Mouse (Mus musculus) liver (tissue): Measurements from ENCODE around the gene Prr12.
"Not testable (repeated sequence)": the region's sequence is repeated elsewhere in the genome, so short reads cannot be mapped to it uniquely, and the experiment has no call there.

ENCODE experiments used
- DNase-seq: peaks from one replicate; pipeline ENCODE4 v3.0.0-alpha.2; 2020; ENCODE audit warnings: mixed read lengths

Gene Prr12

GRCm38 (mm10) chr7:45048923-45049657 is 3.6 kb downstream of the Prr12 start:
- DNase-seq, result no peak

GRCm38 (mm10) chr7:45048001-45048890 is 4.4 kb downstream of the Prr12 start:
- DNase-seq, result no peak

GRCm38 (mm10) chr7:45047491-45047890 is 5.2 kb downstream of the Prr12 start:
- DNase-seq, result no peak

GRCm38 (mm10) chr7:45046853-45047350 is 5.8 kb downstream of the Prr12 start:
- DNase-seq, result no peak

DNA sequence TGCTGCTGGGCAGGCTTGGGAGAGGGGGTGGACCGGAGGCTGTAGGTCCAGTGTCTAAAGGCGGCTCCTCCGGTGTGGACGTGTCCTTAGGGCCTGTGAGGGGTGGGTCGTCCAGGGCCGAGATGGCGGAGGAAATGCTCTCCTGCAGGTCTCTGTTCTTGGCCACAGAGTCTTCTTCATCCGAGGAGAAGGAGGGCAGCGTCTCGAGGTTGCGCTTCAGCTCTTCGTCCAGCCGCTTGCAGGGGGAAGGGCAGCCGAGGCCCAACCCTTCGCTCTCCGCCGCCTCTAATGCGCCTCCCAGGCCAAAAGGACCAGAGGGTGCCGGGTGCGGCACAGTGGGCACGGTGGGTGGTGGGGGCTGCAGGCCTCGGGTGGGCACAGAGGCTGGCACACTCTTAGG is 6.9 kb downstream of the Prr12 start:
- no peak for DNase-seq

- no peak for DNase-seq
Observed at GRCm38 (mm10) chr7:45043307-45043706, 9.4 kb downstream of the Prr12 start.

DNA sequence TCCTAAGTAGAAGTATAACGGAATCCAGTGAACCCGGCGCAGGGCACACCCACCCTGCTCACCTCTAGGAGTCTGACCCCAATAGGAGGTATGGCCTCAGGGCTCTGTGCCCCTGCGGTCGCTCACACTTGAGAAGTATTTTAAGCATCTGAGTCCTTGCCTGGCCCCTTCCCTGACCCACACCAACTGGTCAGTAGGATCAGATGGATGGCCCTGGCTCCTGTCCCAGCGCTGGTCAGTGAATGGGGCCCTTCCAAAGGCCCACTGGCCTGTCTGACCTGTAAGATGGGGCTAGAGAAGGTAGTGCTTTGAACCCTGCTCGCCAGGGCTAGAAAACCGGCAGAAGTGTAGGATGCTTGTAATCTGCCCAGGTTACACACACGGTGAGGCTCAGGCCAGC is 11.8 kb downstream of the Prr12 start:
- DNase-seq, result no peak

DNA sequence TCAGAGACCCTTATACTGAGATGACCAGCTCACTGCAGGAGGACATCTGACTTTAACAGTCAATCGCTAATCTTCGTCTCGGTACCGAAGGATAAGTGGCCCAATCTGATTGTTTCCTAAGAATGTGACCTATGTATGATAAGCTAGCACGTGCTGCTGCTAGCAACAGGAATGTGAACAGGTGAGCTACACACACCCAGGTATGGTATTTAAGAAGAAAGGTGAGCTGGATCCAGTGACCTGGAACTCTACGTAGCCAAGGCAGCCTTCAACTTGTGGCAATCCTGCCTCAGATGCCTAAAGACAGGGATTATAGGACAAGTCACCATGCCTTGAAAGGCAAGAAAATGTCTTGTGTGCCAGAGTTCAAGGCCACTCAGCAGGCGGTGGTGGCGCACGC is 14.3 kb downstream of the Prr12 start:
- no peak for DNase-seq

DNA sequence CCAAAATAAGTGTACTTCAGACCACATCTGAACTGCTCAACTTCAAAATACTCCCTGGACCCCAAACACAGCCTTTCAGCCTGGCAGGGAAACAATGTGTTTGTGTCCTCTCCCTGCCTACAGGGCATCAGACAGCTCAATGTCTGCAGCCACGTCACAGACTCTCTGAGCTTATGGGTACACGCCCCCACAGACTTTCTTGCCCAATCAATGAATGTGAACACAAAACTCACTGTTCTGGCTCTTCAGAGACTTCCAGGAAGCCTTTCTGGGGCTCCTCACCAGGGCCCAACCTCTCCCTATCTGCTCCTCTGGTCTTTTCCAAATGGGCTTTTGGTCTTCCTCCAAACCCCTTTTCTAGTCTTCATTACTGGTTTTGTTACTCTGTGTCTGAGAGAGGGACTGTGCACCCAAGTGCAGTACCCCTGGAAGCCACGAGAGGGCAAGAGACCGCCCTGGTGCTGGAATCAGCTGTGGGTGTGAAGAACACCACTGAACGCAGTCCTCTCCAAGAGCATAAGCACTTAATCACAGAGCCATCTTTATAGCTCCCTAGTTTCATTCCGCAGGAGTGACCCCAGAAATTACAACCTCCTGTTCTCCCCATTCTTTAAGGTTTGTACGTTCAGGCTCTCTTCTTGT is 14.8 kb downstream of the Prr12 start:
- peak; percentile 69 for DNase-seq

DNA sequence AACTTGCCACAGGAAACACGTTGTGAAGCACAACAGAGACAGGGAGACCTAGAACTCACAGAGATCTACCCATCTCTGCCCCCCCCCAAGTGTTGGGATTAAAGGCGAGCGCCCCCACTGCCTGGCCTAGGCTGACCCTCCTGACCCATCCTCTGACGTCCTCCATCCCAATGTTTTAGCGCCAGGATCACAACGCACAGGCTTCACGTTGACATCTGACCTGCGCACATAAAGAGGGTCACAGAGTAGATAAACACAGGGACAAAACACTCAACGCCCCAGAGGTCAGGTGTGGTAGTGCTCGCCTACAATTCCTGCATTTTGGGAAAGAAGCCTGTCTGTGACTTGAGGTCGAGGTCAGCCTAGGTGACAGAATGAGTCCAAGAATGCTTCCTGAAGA is 16.0 kb downstream of the Prr12 start:
- DNase-seq, result no peak

DNA sequence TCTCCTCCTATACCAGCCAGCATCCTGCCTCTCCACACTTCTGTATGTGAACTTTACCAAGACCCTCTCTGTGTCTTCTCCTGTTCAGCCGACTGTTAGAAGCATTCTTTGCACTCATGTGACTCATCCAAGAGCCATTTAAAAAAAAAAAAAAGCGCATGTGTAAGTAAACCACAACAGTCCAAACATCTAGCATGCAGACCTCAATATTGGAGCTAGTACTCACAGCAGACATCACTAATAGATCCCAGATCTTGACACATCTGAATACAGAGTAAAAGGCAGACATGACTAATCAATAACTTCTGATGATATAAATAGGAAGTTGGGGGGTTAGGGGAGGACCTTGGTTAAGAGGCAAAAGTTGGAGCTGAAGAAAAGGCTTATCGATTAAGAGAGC is 17.1 kb downstream of the Prr12 start:
- DNase-seq, result no peak

DNA sequence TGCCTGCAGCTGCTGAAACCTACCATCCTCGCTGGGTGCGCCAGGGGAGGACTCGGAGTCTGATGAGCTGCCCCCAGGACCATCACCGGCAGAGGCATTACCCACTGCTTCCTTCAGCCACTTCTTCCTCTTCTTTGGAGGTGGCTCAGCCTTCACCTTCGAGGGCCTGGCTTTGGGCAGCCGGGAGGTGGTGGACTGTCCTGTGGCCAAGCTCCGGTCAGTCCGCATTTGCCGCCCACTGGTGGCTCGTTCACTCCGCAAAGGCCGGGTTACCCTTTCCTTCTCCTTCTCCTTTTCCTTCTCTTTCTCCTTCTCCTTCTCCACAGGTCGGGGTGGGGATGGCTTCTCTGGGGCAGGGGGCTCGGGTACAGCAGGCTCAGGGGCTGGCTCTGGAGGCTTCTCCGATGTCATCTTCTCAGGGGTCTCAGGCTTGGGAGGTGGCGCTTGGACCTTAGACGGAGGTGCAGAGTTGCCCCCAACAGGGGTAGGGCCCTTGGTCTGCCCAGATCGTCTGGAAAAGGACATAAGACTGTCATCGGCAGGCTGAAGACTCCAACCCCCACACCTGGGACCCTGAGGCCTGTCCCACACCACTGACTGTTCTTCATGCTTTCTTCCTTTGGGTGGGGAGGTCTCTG is 18.8 kb downstream of the Prr12 start:
- DNase-seq, result no peak

GRCm38 (mm10) chr7:45030857-45031256 is 21.8 kb downstream of the Prr12 start:
- DNase-seq, result no peak

- no peak for DNase-seq
Observed at GRCm38 (mm10) chr7:45029995-45030394, 22.7 kb downstream of the Prr12 start.

DNA sequence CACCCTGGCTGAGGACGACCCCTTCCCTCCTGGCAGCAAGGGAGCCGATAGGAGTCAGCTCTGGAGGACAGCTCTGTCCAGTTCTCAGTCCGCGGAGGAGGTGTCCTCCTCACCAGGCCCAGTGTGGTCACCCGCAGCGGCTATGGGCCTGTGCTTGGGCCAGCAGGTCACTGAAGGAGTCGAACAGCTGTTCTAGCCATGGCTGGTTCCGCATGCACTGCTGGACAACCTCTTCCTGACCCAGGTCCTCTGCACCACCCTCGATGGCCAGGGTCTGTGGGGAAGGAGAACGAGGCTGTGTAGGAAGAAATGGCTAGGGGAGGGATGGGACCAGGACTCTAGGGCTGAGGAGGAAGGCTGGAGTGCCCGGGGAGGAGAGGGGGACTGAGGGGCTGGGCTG is 24.3 kb downstream of the Prr12 start:
- DNase-seq, result no peak

- no peak for DNase-seq
Observed at GRCm38 (mm10) chr7:45027761-45028160, 24.9 kb downstream of the Prr12 start.

GRCm38 (mm10) chr7:45026256-45026655 is 26.4 kb downstream of the Prr12 start:
- DNase-seq, result no peak

GRCm38 (mm10) chr7:45025601-45026220 is 27.0 kb downstream of the Prr12 start:
- no peak for DNase-seq

DNA sequence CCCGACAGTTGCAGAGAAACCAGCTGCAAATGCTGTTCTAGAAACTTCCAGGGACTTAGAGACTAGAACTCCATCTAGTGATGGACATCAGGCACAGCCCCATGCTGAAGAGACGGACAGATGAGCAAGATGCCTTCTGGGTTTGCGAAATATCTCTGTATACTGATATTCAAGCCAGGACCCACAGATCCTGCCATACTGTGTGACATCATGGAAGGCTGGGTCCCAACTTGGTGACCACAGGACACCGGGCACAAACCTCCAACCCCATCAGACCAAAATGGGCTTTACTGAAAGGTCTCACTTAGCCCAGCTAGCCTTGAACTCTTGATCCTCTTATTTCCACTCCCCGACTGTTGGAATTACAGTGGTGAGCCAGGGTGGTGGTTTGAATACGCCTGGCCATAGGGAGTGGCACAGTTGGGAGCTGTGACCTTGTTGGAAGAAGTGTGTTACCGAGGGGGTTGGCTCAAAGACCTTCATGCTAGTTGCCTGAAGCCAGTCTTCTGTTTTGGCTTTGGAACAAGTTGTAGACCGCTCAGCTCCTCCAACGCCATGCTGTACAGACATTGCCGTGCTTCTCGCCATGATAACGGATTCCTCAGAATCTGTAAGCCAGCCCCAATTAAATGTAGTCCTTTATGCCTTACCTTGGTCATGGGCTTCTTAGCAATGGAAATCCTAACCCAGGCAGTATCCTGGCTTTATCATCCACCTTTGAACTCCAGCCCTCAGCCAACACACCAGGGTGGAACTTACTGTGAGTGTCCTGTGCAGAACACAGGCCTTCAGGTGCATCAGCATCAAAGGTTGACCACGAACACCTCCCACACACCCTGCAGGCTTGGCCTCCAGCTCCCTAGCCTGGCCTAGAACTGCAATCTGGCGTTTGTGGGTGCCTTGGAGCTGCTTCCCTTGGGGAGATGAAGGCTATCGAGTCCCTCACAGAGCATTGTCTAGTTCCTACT is 28.1 kb downstream of the Prr12 start:
- no peak for DNase-seq

DNA sequence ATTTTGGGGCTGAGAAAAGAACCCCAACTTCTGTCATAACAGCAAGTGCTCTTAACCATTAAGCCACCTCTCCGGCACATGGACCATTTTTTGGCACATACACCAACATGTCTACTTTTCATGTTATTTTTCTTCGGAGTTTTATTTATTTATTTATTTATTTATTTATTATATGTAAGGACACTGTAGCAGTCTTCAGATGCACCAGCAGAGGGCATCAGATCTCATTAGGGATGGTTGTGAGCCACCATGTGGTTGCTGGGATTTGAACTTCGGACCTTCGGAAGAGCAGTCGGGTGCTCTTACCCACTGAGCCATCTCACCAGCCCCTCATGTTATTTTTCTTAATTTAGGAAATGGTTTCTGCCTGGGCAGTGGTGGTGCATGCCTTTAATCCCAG is 29.0 kb downstream of the Prr12 start:
- not testable (repeated sequence) for DNase-seq

- no peak for DNase-seq
Observed at GRCm38 (mm10) chr7:45020225-45020624, 32.5 kb downstream of the Prr12 start.
